Mouse (Mus musculus): ENCODE measurements around the gene Rimbp2.
A peak's percentile ranks its signal among the peaks of the same experiment; 100 is the strongest.
"Not testable (repeated sequence)": the region's sequence is repeated elsewhere in the genome, so short reads cannot be mapped to it uniquely, and the experiment has no call there.

Rimbp2 gene

DNA sequence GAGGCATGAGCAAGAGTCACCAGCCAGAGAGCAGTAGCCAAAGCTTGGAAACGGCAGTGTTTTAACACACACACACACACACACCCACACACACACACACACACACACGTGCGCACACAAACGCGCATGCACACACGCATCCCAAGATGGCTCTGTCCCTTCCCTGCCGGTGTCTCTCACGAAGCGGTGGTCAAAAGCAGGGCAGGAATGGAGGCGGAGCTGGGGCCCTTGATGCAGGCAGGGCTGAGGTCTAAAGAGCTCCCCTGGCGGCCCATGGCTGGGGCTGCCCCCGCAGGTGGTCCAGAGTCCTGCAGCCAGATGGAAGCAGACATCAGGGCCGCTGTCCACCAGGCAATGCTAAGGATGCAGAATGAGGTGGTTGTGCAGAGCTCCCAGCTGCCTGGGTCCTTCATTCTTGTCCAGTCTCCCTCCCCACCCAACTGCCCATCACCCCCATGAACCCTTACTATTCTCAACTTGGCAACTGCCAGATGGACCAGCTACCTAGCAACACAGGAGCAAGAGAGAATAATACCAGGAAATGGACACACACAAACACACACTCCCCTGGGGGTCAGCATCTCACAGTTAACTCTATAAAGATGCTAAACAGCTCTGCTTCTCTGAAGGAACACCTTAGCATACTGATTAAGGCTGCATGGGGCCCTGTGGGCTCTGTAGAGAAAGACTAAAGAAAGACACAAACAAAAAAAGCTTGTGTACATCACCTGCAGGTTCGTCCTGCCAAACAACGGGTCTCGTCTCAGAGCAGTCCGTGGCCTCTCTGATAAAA, at the start of gene Rimbp2:
Gene Rimbp2, minus strand, starts transcription at position 209 of the 793 bp plus-strand sequence.
- no peak for DNase-seq

DNA sequence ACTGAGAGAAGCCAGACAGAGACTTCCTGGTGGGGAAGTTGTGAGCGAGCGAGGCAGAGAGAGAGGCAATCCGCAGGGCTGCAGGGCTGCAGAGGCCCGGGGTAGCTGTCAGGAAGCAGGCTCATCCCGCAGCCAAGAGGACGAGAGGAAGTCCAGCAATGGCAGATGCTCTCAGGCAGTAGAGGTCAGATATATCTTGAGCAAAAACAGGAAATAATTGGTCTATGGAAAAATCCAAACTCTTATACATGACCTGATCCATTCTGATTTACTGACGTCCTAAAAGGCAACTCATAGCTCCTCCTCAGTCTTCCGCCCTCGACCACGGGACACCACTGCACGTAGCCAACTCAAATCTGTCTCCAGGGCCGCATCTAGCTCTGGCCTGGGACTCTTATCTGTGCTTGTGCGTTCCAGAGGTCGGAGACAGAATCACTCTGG, 49.3 kb upstream of the Rimbp2 start:
- no peak for DNase-seq

DNA sequence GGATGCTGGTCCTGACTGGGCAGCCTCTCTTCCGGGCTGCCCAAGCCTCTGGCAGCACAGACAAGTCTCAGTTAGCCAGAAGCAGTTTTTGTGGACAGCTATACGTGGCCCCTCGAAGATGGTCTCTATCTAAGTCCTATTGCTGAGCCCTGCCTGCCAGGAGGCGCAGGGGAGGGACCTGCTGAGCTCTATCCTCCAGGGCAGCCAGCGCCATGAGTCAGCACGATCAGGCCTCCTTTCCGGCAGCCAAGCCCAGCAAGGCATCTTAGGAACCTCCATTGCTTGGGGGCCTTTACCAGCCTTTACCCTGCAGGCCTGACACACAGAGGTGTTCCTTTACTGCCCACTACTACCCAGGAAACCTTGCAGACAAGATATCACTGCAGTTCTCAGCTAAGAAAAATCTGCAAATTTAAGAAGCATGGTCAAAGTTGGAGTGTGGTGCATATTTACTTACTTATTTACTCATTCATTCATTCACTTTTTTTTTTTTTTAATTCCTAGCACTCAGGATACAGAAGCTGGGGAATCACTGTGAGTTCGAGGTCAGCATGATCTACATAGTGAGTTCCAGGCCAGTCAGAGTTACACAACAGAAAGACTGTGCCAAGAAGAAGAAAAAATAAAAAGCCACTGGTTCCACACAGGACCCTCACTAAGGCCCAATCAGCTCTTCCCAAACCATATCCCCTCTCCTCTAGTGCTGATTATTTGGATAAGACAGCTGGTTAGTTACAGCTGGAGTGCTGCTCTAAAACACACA, 47.6 kb upstream of the Rimbp2 start:
- DNase-seq = no peak

DNA sequence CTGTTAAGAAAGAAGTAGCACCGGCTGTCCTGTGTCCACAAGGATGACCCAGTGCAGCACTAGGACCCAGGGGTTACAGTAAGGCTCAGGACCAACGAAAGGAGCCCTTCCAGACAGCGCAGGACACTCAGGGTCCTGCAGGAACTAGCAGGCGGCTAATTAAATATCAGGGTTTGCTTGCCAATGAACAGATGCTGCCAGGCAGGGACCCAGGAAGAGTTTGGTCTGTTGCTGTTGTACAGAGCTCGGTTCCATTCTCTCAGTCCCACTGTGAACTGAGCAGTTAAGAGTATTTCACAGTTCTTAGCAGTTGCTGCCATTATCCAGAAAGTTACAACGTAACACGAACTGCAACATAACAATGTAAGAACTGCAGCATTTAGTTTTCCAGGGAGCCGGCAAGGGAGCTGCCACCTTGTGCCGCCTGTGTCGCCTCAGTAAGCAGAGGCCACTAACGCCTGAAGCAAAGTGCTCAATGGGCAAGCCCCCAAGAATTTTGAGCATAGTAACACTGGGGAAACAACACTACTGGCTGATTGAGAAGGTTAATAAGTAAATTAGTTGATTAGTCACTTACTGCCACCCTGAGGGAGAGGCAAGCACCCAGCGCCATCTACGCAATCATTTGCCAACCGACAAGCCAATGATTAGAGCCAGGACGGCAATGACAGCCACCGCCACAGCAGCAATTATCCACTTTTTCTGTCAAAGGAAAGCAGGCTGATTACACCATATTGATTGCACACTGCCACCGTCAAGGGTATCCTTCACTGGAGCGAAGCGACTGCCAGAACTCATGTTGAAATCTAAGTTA, 34.1 kb upstream of the Rimbp2 start:
- no peak for DNase-seq

DNA sequence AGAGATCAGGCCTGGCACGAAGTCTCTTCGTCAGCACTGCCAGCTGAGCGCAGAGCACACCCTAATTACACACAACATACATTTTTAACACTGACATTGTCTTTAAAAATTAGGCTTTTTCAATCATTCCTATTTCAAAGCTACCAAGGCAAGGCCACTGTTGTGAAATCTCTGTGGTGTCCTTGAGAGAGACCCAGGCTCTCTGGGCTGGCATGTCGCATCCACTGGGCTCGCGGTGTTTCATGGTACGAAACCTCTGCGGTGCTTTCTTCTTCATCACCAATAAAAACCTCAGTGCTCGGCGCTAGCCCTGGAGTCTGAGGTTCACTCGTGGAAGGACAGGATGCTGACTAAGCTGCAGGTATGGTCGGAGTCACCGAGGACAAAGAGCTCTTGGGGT, 32.7 kb upstream of the Rimbp2 start:
- no peak for DNase-seq

DNA sequence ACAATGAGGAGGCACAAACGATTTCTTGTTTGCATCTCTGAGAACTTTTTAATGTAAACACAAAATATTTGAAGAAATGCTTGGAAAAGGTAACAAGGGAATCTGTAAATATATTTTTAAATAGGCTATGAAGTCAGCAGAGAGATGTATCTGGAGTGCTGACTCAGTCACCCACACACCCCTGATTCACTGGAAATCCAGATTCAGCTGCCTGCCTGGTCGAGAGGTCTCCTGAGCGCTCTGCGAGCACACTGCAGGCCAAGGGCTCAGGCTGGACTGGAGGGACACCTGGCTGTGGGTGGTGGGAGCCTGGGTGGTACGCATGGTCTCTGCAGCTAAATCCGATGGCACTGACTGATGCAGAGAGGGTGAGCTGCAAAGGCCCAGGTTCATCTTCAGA, 31.2 kb upstream of the Rimbp2 start:
- no peak for DNase-seq

DNA sequence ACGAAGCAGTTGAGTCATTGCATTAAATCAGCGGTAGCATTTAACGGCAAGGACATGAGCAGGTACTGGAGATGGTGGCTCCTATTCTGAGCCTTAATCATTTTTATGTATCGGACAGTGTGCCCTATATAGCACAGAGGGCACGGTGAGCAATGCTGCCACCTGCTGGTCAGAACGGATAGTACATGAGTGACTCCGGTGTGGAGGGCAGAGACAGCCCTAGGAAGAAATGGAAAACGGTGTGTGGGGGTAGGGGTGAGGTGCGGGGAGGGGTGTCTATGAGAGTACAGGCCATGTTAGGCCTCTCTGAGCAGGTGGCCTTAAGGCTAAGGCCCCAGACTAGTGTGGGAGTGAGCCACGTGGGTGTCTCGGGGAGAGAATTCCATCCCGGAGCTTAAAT, 28.3 kb upstream of the Rimbp2 start:
- DNase-seq = peak; percentile 69

DNA sequence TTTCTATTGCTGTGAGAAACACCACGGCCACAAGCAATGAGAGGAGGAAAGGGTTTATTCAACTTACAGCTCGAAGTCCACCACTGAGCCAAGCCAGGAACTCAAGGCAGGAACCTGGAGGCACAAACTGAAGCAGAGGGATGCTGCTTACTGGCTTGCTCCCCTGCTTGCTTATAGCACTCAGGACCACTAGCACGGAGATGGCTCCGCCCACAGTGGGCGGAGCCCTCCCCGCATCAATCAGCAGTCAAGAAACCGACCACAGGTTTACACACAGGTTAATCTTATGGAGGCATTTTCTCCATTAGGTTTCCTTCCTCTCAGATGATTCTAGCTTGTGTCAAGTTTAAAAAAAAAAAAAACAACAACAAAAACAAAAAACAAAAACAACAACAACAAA, 27.6 kb upstream of the Rimbp2 start:
- DNase-seq = no peak

DNA sequence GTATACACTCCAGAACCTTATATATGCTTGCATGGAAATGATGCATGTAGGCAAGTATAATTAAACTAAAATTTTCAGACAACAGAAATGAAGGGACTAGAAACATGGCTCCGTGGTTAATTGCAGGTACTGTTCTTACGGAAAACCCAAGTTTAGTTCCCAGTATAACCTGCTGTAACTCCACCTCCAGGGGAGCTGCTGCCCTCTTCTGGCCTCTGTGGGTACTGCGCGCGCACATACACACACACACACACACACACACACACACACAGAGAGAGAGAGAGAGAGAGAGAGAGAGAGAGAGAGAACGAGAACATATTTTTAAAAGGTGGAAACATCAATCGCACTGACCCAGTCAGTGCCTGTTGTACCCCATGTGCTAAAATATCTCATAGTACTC, 25.7 kb upstream of the Rimbp2 start:
- DNase-seq = no peak

DNA sequence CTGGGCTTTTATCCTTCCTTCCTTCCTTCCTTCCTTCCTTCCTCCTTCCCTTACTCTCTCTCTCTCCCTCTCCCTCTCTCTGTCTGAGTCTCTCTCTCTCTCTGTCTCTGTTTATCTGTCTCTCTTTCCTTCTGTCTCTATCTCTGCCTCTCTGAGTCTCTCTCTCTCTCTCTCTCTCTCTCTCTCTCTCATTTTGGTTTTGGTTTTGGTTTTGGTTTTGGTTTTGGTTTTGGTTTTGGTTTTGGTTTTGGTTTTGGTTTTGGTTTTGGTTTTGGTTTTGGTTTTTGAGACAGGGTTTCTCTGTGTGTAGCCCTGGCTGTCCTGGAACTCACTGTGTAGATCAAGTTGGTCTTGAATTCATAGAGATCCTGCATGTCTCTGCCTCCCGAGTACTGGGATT, 24.2 kb upstream of the Rimbp2 start:
- not testable (repeated sequence) for DNase-seq

DNA sequence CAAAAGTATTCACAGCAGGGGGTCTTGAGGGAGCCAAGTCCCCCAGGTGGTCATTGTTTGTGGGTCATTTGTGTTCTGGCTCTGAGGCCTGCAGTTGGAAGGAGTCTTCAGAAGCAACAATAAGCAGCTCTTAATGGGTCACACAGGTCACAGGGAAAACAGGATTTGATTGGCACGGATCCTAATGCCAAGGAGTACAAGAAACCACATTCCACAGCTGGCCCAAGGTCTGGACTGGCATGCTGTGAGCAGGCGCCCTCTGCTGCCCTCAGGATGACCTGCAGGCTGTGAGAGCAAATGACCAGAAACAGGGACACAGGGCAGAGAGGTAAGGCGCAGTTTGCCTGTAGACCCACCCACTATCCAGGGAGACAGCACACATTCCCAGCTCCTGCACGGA, 23.0 kb upstream of the Rimbp2 start:
- DNase-seq = peak; percentile 24

DNA sequence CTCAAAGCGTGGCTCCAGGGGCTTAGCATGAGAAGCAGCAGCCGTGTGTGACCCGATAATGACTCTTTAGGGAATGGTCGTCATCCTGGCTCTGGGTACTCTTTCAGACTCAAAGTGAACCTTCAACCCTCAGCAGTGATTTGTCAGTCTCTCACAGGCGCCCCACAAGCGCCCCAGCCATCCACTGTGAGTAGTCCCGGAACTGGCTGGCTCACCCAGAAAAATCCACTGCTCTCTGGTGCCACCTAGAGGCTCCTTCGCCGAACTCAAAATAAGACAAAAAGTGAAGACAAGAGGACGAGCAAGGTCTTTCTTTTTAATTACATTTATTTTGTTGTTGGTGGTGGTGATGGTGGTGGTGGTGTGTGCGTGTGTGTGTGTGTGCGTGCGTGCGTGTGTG, 18.0 kb upstream of the Rimbp2 start:
- DNase-seq = peak; percentile 61

DNA sequence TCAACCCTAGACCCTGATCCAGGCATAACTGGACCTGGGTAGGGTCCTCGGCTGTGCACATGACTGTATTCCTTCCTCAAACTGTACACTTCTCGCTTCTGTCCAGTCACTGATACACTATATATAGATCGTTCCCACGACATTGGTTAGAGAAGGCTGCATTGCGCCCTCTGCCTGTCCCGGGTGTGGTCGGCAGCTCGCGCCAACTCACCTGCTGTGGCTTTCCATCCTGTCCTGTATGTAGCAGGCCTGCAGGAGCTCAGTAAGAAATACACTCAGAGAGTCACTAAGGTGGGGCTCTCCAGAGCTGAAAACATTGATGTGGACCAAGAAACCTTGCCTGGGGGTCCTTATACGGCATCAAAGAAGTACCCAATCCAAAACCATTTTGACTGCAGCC, 17.6 kb upstream of the Rimbp2 start:
- DNase-seq = no peak

DNA sequence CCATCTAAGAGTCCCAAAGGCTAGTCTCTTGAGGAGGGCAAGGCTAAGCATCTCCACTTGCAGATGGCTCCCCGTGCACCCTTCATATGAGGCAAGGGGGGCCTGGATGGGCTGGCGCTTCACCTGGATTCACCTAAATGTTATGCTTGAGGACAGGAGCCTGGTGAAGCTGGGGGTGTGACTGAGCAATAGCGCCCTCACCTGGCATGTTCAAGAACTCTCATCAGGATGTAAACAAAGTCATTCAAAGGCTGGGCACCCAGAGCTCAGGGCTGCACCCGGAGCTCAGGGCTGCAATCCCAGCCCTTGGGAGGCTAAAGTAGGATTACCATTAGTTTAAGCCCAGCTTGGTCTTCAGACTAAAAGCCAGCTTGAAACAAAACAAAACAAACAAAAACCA, 11.1 kb upstream of the Rimbp2 start:
- no peak for DNase-seq

DNA sequence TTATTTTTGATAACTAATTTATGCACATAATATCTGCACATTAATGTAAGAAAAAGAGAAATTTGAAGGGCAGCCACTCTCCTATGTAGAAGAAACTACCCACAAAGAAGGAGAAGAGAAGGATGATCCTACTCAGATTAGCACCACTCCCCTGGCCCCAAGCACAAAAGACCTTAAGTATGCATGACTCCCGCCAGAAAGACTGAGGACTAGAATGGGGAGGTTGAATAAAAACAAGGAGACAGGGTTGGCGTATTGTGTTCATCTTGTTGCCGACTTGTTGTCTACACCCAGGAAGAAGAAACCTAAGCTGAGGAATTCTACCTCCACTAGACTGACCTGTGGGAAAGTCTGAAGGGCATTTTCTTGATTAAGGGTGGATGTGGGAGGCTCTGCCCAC, 5.6 kb upstream of the Rimbp2 start:
- DNase-seq = no peak

DNA sequence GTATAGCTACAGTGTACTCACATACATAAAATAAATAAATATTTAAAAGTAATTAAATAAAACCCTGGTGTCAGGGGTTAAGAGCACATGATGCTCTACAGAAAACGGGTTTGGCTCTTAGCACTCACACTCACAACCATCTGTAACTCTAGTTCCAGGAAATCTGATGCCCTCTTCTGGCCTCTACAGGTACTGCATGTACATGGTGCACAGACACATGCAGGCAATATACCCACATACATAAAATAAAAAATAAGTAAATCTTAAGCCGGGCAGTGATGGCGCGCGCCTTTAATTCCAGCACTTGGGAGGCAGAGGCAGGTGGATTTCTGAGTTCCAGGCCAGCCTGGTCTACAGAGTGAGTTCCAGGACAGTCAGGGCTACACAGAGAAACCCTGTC, 1.1 kb upstream of the Rimbp2 start:
- peak; percentile 24 for DNase-seq

DNA sequence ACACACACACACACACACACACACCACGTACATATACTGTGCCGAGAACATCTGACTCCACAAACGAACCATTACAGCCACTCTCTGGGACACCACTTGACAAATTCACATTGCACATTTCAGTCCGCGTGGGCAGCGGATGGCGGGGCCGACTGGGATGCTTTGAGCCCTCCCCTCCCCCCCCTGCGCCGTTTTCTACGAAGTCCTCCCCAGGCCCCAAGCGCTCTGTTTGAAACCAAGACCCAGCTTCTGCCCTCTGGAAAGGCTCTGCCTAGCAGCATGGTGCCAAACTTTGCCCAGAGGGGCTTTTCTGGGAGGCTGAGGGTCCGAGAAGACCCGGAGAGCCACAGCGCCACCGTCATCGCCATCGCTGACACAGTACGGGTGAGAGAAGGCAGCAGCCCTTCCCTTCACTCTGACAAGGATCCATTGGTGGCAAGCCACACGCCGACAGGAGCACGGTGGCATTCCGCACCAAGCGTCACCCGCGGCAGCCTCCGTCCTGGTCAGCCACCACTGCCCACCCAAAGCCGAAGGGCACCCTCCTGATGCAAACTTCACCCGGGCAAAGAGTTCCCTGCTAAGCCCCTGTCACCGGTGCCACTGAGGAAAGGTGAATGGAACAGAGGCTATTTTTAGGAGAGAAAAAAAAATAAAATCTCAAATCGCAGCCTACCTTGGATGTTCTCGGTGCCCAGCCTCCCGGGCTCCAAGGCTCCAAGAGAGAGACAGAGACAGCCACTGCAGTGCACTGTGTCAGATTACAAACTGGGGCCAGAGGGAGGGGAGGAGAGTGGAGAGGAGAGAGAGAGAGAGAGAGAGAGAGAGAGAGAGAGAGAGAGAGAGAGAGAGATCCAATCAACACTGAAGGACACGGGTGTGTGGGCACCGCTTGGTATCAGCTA, 743 bp downstream of the Rimbp2 start:
- no peak for DNase-seq

DNA sequence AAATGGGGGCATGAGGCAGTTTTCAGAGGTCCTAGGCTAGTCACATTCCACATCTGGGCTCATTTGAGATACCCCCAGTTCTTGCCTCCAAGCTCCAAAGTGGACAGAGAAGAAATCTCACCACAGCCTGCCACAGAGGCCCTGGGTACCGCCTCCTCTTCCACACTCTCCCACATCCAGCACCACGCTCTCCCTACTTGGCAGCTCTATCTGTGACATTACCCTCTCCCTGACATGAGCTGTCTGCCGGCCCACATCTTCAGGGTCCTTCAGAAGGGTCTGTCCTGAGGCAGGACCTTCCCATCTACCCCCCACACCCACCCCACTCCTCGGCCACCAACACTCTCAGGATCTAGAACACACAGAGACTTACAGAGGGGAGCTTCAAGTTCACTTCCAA, 1.8 kb downstream of the Rimbp2 start:
- no peak for DNase-seq

DNA sequence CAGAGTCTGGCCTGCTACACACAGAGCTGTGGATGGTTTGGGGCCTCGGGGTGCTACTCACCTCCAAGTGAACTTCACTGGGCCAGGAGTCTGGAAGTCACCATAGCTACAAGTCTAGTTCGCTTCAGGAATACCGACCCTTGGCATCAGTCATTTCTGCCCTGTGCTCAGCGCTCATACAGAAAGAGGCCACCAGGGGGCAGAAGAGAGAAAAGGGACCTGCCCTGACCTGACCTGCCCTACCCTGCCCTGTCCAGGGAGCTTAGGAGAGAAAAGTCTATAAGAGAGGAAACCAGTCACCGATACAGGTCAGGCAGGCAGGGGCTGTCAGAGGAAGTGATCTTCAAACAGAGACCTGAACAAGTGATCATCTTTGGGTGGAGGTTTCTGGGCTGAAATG, 6.2 kb downstream of the Rimbp2 start:
- peak; percentile 11 for DNase-seq

DNA sequence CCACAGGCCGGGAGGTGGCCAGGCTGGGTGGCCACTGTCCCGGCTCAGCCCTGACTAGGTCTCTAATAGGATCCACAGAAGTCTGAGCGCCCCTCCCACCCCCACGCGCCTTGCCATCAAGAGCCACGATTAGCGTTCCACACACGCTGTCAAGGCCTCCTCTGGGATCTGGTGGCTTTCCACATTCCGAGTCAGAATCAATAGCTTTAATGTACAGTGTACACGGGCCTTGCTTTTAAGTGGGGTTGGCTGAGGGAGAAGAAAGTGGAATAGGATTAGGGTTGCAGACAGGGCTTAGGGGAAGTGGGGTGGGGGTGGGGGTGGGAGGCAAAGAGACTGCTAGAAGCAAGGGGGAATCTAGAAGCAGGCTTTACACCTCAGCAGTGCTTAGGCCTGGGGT, 12.8 kb downstream of the Rimbp2 start:
- no peak for DNase-seq

DNA sequence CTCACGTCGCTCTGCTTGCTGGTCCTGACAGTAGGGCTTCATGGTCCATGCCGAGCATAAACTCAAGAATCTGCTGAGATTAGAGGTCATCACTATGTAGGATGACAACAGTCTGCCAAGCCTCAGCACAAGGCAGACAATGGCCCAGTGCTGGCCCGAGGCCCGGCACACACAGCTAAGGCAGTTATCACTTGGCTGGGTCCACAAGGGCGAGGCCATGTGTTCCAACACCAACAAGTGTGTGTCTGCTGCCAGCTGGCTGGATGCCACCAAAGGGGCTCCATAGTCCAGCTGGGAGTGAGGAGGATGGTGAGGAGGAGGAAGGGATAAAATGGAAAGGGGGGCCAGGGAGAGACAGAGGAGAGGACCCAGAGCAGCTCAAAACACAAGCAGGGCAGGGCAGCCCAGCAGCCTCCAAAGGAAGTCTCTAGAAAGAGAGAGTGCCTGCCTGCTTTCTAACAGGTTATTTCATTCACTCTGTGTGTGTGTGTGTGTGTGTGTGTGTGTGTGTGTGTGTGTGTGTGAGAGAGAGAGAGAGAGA, 17.9 kb downstream of the Rimbp2 start:
- no peak for DNase-seq

DNA sequence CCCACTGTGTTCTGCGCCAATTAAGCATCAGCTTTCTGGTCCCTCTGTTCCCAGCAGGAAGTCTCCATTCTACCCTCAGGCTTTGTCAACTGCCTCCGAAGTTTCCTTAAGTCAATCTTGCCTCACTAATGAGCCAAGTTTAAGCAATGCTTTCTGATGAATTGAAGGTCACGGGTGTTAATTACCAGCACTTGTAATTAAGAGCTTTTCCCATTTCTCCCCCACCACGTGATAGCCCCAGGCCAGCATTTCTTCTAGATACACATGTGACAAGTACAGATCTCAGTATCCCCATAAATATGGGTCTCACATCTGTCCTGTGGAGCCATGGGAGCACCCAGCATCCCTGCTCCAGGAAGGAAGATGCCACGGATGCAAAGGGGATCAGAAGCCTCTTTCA, 20.5 kb downstream of the Rimbp2 start:
- no peak for DNase-seq
